Mouse (Mus musculus) adipocyte (in vitro differentiated cells): ENCODE results near the gene Shq1.
A peak's percentile ranks its signal among the peaks of the same experiment; 100 is the strongest.

ENCODE experiments used
- DNase-seq: peaks from one replicate; pipeline ENCODE4 v3.0.0-alpha.2; 2016; ENCODE audit warnings: low spot score

Gene Shq1

DNA sequence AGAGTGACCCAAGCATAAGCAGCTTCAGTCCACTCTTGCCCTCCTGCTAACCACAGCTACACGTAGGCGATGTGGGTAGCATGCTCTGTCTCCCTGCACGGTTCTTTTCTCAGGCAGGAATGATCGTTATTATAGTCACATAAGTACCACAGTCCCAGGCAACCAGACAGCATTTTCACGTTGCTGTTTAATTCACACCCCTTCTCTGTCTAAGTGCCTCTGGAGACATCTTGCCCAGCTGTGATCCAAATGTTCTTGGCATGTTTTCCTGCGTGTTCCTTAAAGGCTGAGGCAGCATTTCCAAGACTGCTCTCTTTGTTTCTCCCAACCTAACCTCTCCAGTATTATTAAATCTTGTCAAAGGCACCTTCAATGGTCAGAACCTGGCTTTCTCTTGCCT lies 67.3 kb downstream of the Shq1 start:
- DNase-seq = no peak

DNA sequence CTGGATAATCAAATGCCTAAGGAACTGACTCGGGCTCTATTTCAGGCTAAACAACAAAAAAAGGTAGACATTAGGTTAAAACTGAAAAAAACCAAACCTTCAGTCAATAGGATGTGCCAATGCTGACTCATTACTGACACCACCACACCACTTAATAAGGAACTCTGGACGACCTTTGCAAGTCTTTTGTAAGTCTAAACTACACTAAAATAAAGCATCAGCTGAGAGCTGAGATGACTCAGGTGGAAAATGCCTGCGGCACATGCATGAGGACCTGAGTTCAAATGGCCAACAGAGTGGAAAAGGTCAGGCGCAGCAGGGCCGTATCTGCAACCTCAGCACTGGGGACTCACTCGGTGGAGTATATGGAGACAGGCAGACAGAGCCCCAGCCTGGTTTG lies 69.3 kb downstream of the Shq1 start:
- no peak for DNase-seq

GRCm38 (mm10) chr6:100593857-100594256 lies 77.1 kb downstream of the Shq1 start:
- no peak for DNase-seq

DNA sequence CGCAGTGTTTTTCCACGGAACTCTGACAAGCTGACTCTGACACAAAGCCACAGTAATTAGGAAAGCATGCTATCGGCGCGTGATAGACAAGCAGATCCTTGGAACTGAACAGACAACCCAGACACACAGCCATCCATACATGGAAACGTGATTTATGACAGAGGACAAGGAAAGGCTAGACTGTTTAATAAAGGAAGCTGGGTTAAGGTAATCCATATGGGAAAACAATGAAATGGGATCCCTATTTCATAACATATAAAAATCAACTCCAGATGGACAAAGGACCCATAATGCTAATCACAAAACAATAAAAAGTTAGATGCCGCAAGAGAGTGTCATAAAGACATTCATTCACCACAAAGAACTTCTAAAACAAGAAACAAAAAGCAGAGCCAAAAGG lies 78.0 kb downstream of the Shq1 start:
- DNase-seq = no peak

DNA sequence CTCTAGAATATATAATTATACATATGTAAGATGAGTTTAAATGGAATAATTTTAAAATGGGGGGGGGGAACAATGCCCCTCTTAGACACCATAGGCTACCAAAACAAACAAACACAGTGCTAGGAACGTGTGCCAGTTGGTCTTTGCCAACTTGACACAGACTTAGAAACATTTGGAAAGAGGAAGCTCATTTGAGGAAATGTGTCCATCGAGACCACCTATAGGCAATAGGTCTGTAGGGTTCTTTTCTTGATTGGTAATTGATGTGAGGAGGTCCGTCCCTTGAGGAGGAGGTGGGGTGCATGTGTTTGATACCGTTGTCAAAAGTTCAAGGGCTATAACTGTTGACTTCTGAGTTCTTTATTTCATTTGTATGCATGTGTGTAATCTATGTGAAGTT lies 80.4 kb downstream of the Shq1 start:
- DNase-seq = no peak

- no peak for DNase-seq
These were observed 82.1 kb downstream of the Shq1 start for GRCm38 (mm10) chr6:100588876-100589275.

GRCm38 (mm10) chr6:100586758-100587157 lies 84.2 kb downstream of the Shq1 start:
- no peak for DNase-seq

- DNase-seq = peak; percentile 15
These were observed 89.0 kb downstream of the Shq1 start for GRCm38 (mm10) chr6:100581951-100582350.

DNA sequence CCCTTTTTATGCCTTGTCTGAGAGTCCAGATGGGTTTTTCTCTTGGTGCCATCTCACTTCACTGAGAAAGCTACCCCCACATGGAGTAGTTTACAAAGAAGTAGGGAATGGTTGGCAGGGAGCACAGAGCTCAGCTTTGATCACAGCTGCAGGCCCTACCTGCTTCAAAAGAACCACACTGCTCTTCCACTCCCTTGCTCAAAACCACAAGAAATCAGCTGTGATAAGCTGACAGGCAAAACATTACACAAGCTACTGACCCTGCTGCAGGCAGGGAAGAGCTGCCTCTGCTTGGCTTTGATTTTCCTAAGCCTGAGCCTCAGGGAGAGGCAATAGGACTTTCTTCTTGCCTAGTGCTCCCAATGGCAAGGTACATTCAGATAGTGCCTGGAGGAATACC lies 89.9 kb downstream of the Shq1 start:
- DNase-seq = no peak

- no peak for DNase-seq
These were observed 93.4 kb downstream of the Shq1 start for GRCm38 (mm10) chr6:100577590-100577989.

GRCm38 (mm10) chr6:100576171-100576570 lies 94.8 kb downstream of the Shq1 start:
- DNase-seq = no peak

DNA sequence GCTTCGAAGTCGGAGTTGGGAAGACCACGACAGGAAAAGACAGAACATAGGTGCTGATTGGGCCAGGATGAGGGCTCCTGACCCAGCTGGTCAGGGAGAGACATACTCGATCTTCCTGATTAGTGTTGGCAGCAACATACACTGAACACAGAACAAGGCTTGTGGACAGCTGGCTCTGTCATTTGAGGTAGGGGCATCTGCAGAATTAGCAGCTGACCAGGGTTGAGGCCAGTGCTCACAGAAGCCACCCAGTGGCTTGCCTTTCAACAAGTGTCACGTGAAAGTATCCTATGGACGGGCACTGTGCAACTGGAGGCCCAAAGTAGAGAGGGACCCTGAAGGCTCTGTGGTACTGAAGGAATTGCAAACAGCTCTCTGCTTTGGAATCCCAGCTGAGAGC lies 104.2 kb downstream of the Shq1 start:
- no peak for DNase-seq

DNA sequence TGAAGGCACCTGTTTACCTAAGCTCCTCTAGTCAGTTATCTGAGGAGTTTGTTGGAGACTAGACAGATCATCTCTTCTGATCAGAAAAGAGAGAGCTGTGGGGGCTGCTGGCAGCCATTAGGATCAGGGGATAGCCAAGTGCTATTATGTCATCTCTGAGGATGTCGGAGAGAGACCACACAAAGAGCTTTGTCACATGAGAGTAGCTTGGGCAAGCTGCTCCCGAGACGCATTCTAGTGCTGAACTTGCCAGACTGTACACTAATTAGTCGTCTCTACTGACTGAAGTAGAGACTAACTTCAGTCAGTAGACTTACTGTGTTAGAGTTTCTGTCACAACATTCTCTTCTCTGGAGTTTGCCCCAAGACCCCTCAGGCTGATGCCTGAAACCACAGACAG lies 106.4 kb downstream of the Shq1 start:
- no peak for DNase-seq

DNA sequence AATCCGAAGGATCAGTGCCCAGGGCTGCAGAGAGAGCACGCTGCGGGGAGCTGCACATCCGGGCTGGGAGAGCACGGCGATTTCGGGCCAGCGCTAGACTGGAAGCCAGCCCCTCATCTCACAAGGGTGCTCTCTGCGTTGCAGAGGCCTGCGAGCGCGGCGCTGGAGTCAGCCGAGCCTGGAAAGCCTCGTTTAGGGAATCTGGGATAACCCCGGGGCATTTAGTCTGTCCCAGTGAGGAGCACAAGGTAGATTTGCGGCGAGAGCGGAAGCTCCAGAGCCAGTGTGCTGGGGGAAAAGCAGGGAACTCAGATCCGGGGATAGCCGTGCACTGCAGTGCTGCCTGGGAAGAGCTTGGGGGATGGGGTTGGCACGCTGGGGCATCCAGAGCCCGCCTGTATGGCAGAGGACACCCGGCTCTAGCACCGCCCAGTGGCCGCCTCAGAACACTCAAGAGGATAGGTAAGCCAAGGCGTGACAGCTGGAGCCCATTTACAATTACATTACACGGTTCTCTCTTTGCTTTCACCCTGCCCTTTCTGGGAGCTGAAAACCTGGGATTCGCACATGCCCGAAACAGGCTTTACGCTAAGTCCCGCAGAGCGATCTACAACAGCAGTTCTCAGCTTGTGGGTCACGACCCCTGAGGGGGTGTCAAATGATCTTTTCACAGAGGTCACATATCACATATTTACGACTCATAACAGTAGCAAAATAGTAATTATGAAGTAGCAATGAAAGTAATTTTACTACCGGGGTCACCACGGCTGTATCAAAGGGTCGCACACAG lies 107.2 kb downstream of the Shq1 start:
- no peak for DNase-seq

DNA sequence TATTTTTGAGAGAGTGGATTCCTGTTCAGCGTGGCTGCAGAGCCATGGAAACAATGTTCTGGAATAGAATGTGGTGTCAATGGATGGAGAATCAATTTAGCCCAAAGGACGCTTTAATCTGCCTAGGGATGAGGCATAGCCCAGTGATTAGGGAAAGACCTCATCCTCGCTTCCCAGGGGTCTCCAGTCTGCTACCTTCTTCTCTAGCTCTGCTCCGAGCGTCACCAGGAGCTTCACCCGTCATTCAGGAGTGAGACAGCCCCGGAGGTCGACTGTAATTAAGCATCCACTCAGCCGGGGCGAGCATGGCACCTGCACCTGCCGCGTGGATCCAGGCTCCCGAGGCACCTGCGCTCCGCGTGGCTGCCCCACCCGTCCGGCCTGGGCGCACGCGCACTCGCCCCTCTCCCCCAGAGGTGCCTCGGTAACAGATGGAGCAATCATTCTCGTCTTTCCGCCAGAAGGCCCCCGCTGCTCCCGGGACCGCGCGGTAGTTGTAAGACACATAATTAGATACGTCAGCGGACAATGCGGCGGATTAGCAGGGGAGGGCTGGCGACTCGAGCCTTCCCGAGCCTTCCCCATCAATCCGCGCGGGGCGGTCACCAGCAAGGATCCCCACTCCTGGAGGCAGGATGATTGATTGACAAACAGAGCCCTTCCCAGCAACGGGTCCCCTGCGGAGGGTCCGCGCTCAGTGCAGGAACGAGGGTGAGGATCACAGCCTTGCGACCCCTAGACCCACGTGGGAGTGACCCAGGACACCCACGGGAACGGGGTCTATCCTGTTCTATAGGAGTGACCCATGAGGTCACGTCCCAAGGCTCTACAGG lies 108.0 kb downstream of the Shq1 start:
- DNase-seq = no peak

DNA sequence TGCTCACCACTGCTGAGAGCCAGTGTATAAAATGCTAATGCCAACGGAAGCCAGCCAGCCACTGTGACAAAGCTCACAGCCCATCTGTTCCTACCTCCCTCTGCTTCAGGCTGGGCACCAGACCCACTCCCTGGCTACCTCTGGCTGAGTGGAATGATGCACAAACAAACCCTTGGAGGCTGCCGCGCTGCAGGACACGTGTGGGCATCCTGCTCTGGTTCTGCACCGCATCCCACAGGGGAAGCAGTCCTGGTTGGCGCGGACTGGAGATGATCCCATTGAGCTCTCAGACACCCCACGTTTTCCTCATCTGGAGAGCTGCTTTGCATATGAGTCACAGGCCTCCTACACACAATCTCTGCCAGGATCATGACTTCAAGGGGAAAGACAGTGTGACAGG lies 112.9 kb downstream of the Shq1 start:
- peak; percentile 55 for DNase-seq

GRCm38 (mm10) chr6:100542154-100542997 lies 128.6 kb downstream of the Shq1 start:
- DNase-seq = no peak

DNA sequence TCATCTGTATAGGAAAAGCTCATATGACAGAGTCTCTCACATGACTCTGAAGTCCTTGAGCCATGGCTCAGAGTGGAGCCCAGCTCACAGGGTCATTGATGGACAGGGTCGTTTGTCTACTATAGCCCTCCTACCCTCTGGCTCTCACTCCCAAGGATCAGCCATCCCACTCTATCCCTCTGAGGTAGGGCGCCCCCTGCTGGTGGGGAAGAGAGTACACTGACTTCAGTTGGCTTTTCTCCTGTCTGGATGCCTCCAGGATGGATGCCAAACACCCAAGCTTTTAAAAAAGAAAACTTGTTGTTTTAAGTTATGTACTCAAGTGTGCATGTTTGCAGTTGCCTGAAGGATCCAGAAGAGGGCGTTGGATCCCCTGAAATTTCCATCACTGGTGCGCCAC lies 131.3 kb downstream of the Shq1 start:
- DNase-seq = peak; percentile 50

DNA sequence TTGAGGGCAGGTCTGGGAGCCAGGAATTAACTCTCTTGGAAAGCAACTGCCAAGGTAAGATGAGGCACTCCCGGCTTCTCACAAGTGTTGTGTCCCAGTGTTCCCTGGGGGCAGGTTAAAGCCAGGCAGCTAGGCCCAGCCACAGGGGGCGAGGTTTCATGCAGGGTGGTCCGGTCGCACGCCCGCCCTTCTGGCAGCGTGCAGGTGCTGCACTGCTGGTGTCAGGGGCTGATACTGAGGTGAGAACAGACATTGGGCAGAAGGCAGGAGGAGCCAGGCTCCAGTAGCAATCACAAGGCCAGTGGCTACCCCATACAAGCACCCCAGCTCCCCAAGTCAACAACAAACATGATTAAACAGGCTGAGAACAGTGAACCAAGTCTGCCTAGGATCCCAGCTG lies 132.4 kb downstream of the Shq1 start:
- DNase-seq = no peak

DNA sequence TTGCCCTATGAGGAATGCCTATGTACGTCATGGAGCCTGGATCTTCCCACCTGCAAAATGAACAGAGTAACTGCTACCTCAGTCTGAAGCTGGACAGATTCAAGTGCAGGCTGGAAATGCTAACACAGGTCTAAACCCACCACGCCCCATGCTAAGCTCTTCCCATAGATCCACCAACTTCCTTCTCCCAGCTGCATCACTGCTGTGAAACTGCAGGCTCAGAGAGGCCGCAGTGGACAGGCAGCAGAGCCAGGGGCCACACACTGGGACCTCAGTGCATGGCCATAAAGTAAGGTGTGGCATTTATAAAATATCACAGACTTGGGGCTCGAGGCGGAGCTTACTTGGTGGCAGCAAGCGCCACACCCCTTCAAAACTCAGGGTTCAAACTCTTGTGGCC lies 133.0 kb downstream of the Shq1 start:
- no peak for DNase-seq

DNA sequence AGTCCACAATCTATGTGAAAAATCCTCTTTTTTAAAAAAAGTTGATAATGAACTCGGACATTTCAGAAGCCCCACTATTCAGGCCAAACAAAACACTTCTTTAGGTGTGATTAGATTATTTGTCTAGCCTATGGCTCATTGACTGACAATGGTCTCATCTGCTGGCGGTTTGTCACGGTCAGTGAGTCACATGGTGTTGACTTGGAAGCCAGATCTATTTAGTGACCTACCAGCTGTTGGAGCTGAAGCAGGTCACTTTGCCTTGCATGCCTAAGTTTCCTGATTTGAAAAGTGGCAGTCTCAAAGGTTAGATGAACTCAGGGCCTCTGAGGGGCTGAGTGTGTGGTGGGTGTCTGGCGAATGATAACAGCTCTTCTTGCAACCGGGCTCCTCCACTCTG lies 133.9 kb downstream of the Shq1 start:
- DNase-seq = peak; percentile 37

DNA sequence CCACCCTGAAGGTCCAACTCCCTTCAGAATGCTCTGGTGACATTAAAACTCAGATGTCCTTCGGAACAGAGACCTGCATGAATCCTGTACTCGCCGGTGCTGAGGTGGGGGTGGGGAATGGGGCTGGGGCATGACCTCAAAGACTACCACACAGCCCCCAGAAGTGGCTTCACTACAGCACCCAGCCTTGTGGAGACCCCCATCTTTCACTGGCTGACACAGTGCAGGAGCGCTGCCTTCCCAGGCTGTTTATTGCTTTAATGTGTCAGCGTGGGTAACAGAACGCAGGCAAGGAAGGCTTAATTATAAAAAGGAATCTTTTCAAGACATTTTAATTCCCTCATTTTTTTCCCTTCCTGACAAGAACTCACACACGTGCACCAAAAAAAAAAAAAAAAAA lies 137.6 kb downstream of the Shq1 start:
- DNase-seq = no peak

DNA sequence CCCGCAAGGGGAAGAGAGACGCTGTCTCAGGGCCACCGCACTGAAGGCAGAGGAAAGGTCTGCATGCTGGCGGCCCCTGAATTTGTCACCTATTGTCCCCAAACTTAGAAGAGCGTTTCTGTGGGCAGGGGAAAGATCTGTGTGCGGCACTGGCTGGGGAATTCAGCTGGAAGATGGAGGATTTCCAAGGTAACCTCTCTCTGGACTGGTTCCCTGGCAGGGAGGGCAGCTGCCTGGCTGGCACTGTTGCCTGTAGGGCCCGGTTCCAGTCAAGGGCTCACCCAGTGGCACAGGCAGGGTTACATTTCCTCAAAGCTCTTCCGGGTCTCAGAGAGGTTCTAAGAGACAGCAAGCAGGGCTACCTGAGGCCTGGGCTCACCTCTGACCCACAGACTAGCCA lies 138.6 kb downstream of the Shq1 start:
- peak; percentile 73 for DNase-seq
